Mouse (Mus musculus): Measurements from ENCODE around the gene Alk. TPM values are rescaled to one million over a fixed set of nuclear protein-coding genes. Genes with fewer than 3 reads are reported as not detected.
A peak's percentile ranks its signal among the peaks of the same experiment; 100 is the strongest.

The Alk gene
- total and polyA plus RNA-seq, 3 experiments, result 0.02 TPM; not detected in 2

DNA sequence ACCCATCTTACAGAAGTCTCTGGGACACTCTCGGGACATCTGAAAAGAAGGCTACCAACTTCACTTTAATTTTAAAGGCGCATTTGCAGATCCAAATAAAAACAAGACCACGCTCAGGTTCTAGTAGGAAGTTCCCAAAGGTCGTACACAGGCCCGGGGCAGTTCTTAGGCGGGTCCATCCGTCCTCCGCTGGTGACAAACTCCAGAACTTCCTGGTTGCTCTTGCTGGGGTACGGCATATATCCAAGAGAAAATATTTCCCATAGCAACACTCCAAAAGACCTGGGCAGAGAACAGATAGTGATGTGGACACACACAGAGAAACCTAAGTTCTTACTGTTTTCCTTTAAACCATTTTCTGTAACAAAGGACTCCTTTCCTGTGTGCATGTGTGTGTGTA lies 729.6 kb downstream of the Alk start:
- WGBS, result 51% methylated on average over 9 of the region's 9 CpGs

DNA sequence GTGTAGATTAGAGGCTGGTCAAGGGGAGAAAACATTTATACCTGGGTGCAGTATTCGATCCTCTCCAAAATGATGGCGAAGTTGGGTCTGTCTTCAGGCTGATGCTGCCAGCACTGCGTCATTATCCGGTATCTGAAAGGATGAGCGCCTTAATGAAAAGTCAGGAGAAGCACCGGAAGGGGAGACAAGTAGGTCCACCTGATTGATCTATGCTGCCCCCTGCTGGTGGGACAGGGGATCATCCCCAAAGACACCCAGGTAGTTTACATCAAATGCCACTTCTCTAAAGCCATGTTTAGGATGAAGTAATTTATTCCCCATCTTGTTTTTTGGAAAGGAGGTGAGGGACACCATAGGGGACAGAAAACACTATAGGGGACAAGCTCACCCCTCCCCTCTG lies 730.4 kb downstream of the Alk start:
- TF ChIP-seq CTCF (IDR thresholded peaks at IDR 0.05) (peak; percentile 84), POLR2A (IDR thresholded peaks at IDR 0.05; ENCODE audit: insufficient read depth, low read depth, low read length) (no peak), EP300 (IDR thresholded peaks at IDR 0.05; ENCODE audit: insufficient read depth, low read depth, low read length) (no peak)
- Histone ChIP-seq H3K27me3 (ENCODE audit: control insufficient read depth, insufficient read depth, low read length) (peaks cover 2% of the 10 kb centered on the region; the same call in 1 of the 2 replicates), H3K27ac (no peak overlapping the region), H3K36me3 (ENCODE audit: control insufficient read depth, insufficient read depth, low read length) (no peaks in the 10 kb centered on the region), H3K79me2 (replicated peaks; ENCODE audit: control insufficient read depth, insufficient read depth, low read length) (no peaks in the 10 kb centered on the region), H3K4me3 (no peak overlapping the region), H3K9ac (ENCODE audit: low read depth, low read length) (no peak overlapping the region), H3K4me1 (ENCODE audit: control insufficient read depth, insufficient read depth, low read length) (no peaks in the 10 kb centered on the region)
- DNase-seq, result peak; percentile 36 to 61
- 37% methylated on average over 6 of the region's 6 CpGs for WGBS
- intact Hi-C loops (cut with DNase I), result loop anchor here (1.0 to 5.0 kb wide), 3 partner anchors 212 to 908 kb away; no protein-coding TSS in a partner anchor

More for the DNA sequence above, 729.6 kb downstream of the Alk start:
- Histone ChIP-seq H3K9ac (ENCODE audit: low read depth, low read length) (no peak overlapping the region), H3K27me3 (ENCODE audit: control insufficient read depth, insufficient read depth, low read length) (peaks cover 2% of the 10 kb centered on the region; the same call in 1 of the 2 replicates), H3K4me3 (no peak overlapping the region), H3K4me1 (ENCODE audit: control insufficient read depth, insufficient read depth, low read length) (no peaks in the 10 kb centered on the region), H3K36me3 (ENCODE audit: control insufficient read depth, insufficient read depth, low read length) (no peaks in the 10 kb centered on the region), H3K27ac (no peak overlapping the region), H3K79me2 (replicated peaks; ENCODE audit: control insufficient read depth, insufficient read depth, low read length) (no peaks in the 10 kb centered on the region)
- no peak for TF ChIP-seq CTCF (IDR thresholded peaks at IDR 0.05)
- no peak for TF ChIP-seq POLR2A (IDR thresholded peaks at IDR 0.05; ENCODE audit: insufficient read depth, low read depth, low read length)
- TF ChIP-seq EP300 (IDR thresholded peaks at IDR 0.05; ENCODE audit: insufficient read depth, low read depth, low read length), result no peak
- peak in 1 of 2 experiments; percentile 11 for DNase-seq
- intact Hi-C loops (cut with DNase I), result loop anchor here (1.0 to 5.0 kb wide), 3 partner anchors 212 to 908 kb away; no protein-coding TSS in a partner anchor

DNA sequence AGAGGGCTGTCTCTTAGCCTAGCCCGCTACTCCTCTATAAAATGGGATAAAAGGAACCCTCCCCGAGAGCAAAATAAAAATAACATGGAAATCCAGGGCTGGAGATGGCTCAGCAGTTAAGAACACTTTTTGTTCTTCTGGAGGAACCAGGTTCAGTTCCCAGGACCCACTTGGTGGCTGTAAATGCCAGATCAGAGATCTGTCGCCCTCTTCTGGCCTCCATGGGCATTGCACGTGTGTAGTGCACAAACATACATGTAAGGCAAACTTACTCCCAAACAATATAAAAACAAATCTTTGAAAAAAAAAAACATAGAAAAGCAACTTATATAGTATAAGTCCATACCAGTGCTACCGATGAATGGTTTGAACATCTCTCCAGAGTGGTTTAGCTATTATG lies 731.5 kb downstream of the Alk start:
- Histone ChIP-seq H3K27me3 (ENCODE audit: control insufficient read depth, insufficient read depth, low read length) (peaks cover 2% of the 10 kb centered on the region; the same call in 1 of the 2 replicates), H3K79me2 (replicated peaks; ENCODE audit: control insufficient read depth, insufficient read depth, low read length) (no peaks in the 10 kb centered on the region), H3K4me3 (no peak overlapping the region), H3K4me1 (ENCODE audit: control insufficient read depth, insufficient read depth, low read length) (no peaks in the 10 kb centered on the region), H3K36me3 (ENCODE audit: control insufficient read depth, insufficient read depth, low read length) (no peaks in the 10 kb centered on the region), H3K27ac (no peak overlapping the region), H3K9ac (ENCODE audit: low read depth, low read length) (no peak overlapping the region)
- 65% methylated on average over 5 of the region's 5 CpGs for WGBS
- no peak for DNase-seq
- no peak for TF ChIP-seq EP300 (IDR thresholded peaks at IDR 0.05; ENCODE audit: insufficient read depth, low read depth, low read length)
- no peak for TF ChIP-seq POLR2A (IDR thresholded peaks at IDR 0.05; ENCODE audit: insufficient read depth, low read depth, low read length)
- peak; percentile 73 for TF ChIP-seq CTCF (IDR thresholded peaks at IDR 0.05)
- intact Hi-C loops (cut with DNase I), result loop anchor here (5.0 kb wide), 1 partner anchor 909 kb away; no protein-coding TSS in a partner anchor

DNA sequence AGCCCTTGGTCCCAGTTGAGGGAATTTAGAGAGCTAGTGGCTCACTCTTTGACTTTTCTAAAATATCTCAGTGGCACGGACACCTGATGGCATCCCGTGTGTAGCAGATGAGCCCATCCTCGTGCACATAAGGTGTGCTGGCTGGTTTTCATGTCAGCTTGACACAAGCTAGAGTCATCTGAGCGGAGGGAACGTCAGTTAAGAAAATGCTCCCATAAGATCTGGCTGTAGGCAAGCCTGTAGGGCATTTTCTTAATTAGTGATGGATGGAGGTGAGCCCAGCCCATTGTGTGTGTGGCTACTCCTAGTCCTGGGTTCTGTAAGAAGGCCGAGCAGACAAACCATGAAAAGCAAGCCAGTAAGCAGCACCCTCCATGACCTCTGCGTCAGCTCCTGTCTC lies 732.4 kb downstream of the Alk start:
- TF ChIP-seq EP300 (IDR thresholded peaks at IDR 0.05; ENCODE audit: insufficient read depth, low read depth, low read length) (no peak), POLR2A (IDR thresholded peaks at IDR 0.05; ENCODE audit: insufficient read depth, low read depth, low read length) (no peak), CTCF (IDR thresholded peaks at IDR 0.05) (no peak)
- WGBS, result 74% methylated on average over 7 of the region's 7 CpGs
- H3K27me3 ChIP-seq (ENCODE audit: control insufficient read depth, insufficient read depth, low read length), result peaks cover 2% of the 10 kb centered on the region; the same call in 1 of the 2 replicates
- intact Hi-C loops (cut with DNase I), result loop anchor here (5.0 kb wide), 1 partner anchor 910 kb away; no protein-coding TSS in a partner anchor
- no peaks in the 10 kb centered on the region for H3K36me3 ChIP-seq (ENCODE audit: control insufficient read depth, insufficient read depth, low read length)
- no peaks in the 10 kb centered on the region for H3K4me1 ChIP-seq (ENCODE audit: control insufficient read depth, insufficient read depth, low read length)
- no peaks in the 10 kb centered on the region for H3K79me2 ChIP-seq (replicated peaks; ENCODE audit: control insufficient read depth, insufficient read depth, low read length)
- no peak overlapping the region for H3K4me3 ChIP-seq
- H3K27ac ChIP-seq, result no peak overlapping the region
- DNase-seq, result no peak
- no peak overlapping the region for H3K9ac ChIP-seq (ENCODE audit: low read depth, low read length)

DNA sequence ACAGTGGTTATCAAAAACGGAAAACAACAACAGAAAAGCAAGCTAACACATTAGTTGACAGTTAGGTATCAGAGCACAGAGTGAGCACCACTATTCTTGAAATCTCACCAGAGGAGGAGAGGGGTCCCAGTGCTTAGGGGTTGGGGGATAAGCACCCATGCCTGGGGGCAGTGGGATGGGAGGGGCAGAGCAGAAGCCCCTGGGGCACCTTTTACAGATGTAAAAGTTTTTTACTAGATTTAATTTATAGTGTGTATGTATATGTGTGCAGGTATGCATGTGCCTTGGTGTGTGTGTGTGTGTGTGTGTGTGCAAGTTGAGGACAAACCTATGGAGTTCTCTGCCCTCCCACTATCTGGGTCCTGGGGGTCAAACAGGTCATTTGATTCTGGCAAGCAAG lies 733.8 kb downstream of the Alk start:
- H3K79me2 ChIP-seq (replicated peaks; ENCODE audit: control insufficient read depth, insufficient read depth, low read length), result no peaks in the 10 kb centered on the region
- no peak overlapping the region for H3K9ac ChIP-seq (ENCODE audit: low read depth, low read length)
- intact Hi-C loops (cut with DNase I), result loop anchor here (5.0 kb wide), 1 partner anchor 912 kb away; no protein-coding TSS in a partner anchor
- 75% methylated on average over 1 of the region's 1 CpGs for WGBS
- TF ChIP-seq POLR2A (IDR thresholded peaks at IDR 0.05; ENCODE audit: insufficient read depth, low read depth, low read length), result no peak
- no peak for TF ChIP-seq CTCF (IDR thresholded peaks at IDR 0.05)
- TF ChIP-seq EP300 (IDR thresholded peaks at IDR 0.05; ENCODE audit: insufficient read depth, low read depth, low read length), result no peak
- H3K4me3 ChIP-seq, result no peak overlapping the region
- DNase-seq, result no peak
- H3K27me3 ChIP-seq (ENCODE audit: control insufficient read depth, insufficient read depth, low read length), result peaks cover 2% of the 10 kb centered on the region; the same call in 1 of the 2 replicates
- no peaks in the 10 kb centered on the region for H3K4me1 ChIP-seq (ENCODE audit: control insufficient read depth, insufficient read depth, low read length)
- H3K27ac ChIP-seq, result no peak overlapping the region
- no peaks in the 10 kb centered on the region for H3K36me3 ChIP-seq (ENCODE audit: control insufficient read depth, insufficient read depth, low read length)

DNA sequence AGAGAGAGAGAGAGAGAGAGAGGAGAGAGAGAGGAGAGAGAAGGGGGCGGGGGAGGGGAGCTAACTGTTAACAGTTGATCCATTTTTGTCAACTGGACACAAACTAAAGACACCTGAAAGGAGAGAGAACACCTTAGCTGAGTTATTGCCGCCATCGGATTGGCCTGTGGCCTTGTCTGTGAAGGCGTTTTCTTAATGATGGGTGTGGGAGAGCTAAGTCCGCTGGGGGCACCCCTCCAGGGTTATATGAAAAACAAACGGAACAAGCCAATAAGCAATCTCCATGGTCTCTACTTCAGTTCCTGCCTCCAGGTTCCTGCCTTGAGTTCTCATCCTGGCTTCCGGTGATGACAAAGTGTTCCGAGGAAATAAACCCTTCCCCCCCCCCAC lies 734.2 kb downstream of the Alk start:
- DNase-seq, result no peak
- Histone ChIP-seq H3K4me1 (ENCODE audit: control insufficient read depth, insufficient read depth, low read length) (no peaks in the 10 kb centered on the region), H3K4me3 (no peak overlapping the region), H3K27ac (no peak overlapping the region), H3K36me3 (ENCODE audit: control insufficient read depth, insufficient read depth, low read length) (no peaks in the 10 kb centered on the region), H3K27me3 (ENCODE audit: control insufficient read depth, insufficient read depth, low read length) (peaks cover 2% of the 10 kb centered on the region; the same call in 1 of the 2 replicates), H3K79me2 (replicated peaks; ENCODE audit: control insufficient read depth, insufficient read depth, low read length) (no peaks in the 10 kb centered on the region), H3K9ac (ENCODE audit: low read depth, low read length) (no peak overlapping the region)
- 82% methylated on average over 8 of the region's 8 CpGs for WGBS
- intact Hi-C loops (cut with DNase I), result loop anchor here (5.0 kb wide), 1 partner anchor 912 kb away; no protein-coding TSS in a partner anchor
- no peak for TF ChIP-seq CTCF (IDR thresholded peaks at IDR 0.05)
- no peak for TF ChIP-seq POLR2A (IDR thresholded peaks at IDR 0.05; ENCODE audit: insufficient read depth, low read depth, low read length)
- no peak for TF ChIP-seq EP300 (IDR thresholded peaks at IDR 0.05; ENCODE audit: insufficient read depth, low read depth, low read length)
